Mouse (Mus musculus): ENCODE data around the gene Heatr6. TPM values are rescaled to one million over a fixed set of nuclear protein-coding genes. Genes with fewer than 3 reads are reported as not detected.

Heatr6 gene
- polyA plus RNA-seq, 1 experiment from 2014 or later, result 37.4 TPM

DNA sequence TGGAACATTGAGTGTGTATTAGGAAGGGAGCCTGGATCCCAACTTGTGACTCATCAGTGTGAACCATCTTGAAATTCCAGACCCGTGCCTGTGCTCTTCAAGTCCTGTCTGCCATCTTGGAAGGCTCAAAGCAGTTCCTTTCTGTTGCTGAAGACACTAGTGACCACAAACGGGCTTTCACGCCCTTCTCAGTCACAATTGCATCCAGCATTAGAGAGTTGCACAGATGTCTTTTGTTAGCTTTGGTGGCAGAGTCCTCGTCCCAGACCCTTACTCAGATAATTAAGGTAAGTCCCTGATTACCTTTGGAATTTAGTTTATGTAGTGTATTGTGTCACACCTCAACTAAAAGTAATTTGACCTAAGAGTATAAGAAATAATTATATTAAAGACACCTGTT is 15.5 kb downstream of the Heatr6 start:
- Histone ChIP-seq H3K4me1 (no peaks in the 10 kb centered on the region), H3K27ac (replicated peaks) (no peak overlapping the region), H3K9ac (replicated peaks) (no peak overlapping the region), H3K9me3 (no peaks in the 10 kb centered on the region), H3K4me3 (no peak overlapping the region), H3K4me2 (replicated peaks) (no peak overlapping the region), H3K27me3 (no peaks in the 10 kb centered on the region), H3K36me3 (peaks cover 97% of the 10 kb centered on the region)
- no peak for ATAC-seq (ENCODE audit: low FRiP score, low read depth)
- WGBS, result 91% methylated on average over 4 of the region's 4 CpGs

GRCm38 (mm10) chr11:83771014-83771413 is 17.5 kb downstream of the Heatr6 start:
- H3K27ac ChIP-seq (replicated peaks), result no peak overlapping the region
- no peaks in the 10 kb centered on the region for H3K27me3 ChIP-seq
- H3K4me2 ChIP-seq (replicated peaks), result no peak overlapping the region
- no peak overlapping the region for H3K9ac ChIP-seq (replicated peaks)
- H3K4me1 ChIP-seq, result no peaks in the 10 kb centered on the region
- WGBS, result 97% methylated on average over 7 of the region's 7 CpGs
- H3K36me3 ChIP-seq, result peaks cover 98% of the 10 kb centered on the region
- no peak for ATAC-seq (ENCODE audit: low FRiP score, low read depth)
- H3K4me3 ChIP-seq, result no peak overlapping the region
- H3K9me3 ChIP-seq, result no peaks in the 10 kb centered on the region

DNA sequence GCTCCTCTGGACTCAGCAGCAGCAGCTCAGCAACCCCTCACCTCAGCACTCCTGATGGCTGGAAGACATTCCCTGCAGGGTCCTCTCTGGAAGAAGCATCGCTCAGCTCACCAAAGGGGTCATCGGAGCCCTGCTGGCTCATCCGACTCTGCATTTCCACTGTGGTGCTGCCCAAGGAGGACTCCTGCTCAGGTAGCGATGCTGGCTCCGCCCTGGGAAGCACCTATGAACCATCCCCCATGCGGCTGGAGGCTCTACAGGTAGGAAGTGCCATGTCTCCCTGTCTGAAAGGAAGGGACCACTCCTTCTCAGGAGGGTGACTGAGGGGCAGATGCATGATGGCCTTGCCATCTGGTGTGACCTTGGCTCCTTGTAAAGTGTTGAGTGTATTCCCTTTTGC is 18.8 kb downstream of the Heatr6 start:
- 96% methylated on average over 6 of the region's 6 CpGs for WGBS
- Histone ChIP-seq H3K4me3 (no peak overlapping the region), H3K27me3 (no peaks in the 10 kb centered on the region), H3K9ac (replicated peaks) (no peak overlapping the region), H3K4me1 (no peaks in the 10 kb centered on the region), H3K27ac (replicated peaks) (no peak overlapping the region), H3K36me3 (peaks cover 98% of the 10 kb centered on the region), H3K4me2 (replicated peaks) (no peak overlapping the region), H3K9me3 (no peaks in the 10 kb centered on the region)
- no peak for ATAC-seq (ENCODE audit: low FRiP score, low read depth)

DNA sequence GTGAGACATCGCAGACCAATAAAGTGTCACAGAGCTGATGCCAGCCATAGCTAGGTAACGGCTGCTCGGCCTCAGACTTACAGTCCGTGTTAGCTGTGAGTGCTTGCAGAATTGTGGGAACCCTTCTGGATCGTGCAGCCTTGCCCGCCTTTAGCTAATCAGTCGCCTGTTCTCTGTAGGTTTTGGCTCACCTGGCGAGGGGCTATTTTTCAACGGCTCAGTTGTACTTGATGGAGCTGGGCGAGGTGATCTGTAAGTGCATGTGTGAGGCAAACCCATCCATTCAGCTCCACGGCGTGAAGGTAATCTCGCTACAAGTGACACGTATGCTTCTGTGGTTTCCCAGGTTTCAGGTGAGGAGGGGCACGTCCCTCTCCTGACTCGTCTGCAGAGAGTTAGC is 20.2 kb downstream of the Heatr6 start:
- H3K36me3 ChIP-seq, result peaks cover 96% of the 10 kb centered on the region
- no peak overlapping the region for H3K4me3 ChIP-seq
- H3K9ac ChIP-seq (replicated peaks), result no peak overlapping the region
- no peak for ATAC-seq (ENCODE audit: low FRiP score, low read depth)
- no peaks in the 10 kb centered on the region for H3K27me3 ChIP-seq
- H3K4me1 ChIP-seq, result no peaks in the 10 kb centered on the region
- H3K27ac ChIP-seq (replicated peaks), result no peak overlapping the region
- whole genome bisulfite sequencing, result 95% methylated on average over 16 of the region's 16 CpGs
- no peaks in the 10 kb centered on the region for H3K9me3 ChIP-seq
- no peak overlapping the region for H3K4me2 ChIP-seq (replicated peaks)

GRCm38 (mm10) chr11:83774324-83774723 is 20.8 kb downstream of the Heatr6 start:
- Histone ChIP-seq H3K4me1 (no peaks in the 10 kb centered on the region), H3K4me3 (no peak overlapping the region), H3K27ac (replicated peaks) (no peak overlapping the region), H3K4me2 (replicated peaks) (no peak overlapping the region), H3K27me3 (no peaks in the 10 kb centered on the region), H3K36me3 (peaks cover 96% of the 10 kb centered on the region), H3K9ac (replicated peaks) (no peak overlapping the region), H3K9me3 (no peaks in the 10 kb centered on the region)
- ATAC-seq (ENCODE audit: low FRiP score, low read depth), result no peak
- 96% methylated on average over 11 of the region's 11 CpGs for WGBS

GRCm38 (mm10) chr11:83776798-83777197 is 23.3 kb downstream of the Heatr6 start:
- no peak for ATAC-seq (ENCODE audit: low FRiP score, low read depth)
- Histone ChIP-seq H3K9me3 (no peaks in the 10 kb centered on the region), H3K9ac (replicated peaks) (no peak overlapping the region), H3K27me3 (no peaks in the 10 kb centered on the region), H3K36me3 (peaks cover 98% of the 10 kb centered on the region), H3K27ac (replicated peaks) (no peak overlapping the region), H3K4me3 (no peak overlapping the region), H3K4me1 (no peaks in the 10 kb centered on the region), H3K4me2 (replicated peaks) (no peak overlapping the region)
- 91% methylated on average over 8 of the region's 8 CpGs for WGBS

DNA sequence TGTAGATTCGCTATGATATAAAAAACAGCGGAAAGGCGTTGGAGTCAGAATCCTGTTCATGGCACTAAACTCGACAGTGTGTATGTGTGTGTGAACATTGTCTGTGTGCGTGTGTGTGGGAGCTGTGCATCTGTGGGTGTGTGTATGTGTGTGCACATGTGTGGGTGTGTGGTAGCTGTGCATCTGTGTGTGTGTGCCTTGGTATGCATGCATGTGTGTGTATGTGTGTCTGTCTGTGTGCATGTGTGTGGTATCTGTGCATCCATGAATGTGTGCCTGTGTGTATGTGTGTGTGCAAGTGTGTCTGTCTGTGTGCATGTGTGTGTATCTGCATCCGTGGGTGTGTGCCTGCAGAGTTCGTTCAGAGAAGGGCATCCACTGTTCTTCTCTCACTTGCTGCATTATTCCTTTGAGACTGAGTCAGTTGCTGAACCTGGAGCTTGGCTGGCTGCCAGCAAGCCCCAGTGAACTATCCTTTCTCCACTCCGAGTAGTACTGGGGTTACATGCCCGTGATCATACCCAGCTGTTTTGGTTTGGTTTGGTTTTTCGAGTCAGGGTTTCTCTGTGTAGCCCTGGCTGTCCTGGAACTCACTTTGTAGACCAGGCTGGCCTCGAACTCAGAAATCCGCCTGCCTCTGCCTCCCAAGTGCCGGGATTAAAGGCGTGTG is 30.6 kb downstream of the Heatr6 start:
- 92% methylated on average over 14 of the region's 14 CpGs for WGBS

DNA sequence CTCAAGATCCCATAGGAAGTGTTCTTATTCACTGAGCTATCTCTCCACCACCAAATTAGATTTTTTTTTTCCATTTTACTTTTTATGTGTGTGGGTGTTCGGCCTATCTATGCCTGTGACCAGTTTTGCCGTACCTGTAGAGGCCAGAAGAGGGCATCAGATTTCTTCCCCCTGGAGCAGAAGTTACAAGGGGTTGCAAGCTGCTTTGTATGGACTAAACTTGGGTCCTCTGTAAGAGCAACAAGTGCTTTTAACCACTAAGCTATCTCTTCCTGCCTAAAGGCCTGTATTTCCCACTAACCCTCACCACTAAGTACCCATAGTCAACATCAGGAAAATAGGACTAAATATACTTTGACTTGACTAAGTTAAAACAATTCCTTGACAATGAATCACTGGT is 31.2 kb downstream of the Heatr6 start:
- Histone ChIP-seq H3K4me1 (no peaks in the 10 kb centered on the region), H3K27me3 (no peaks in the 10 kb centered on the region), H3K9me3 (no peaks in the 10 kb centered on the region), H3K36me3 (peaks cover 42% of the 10 kb centered on the region), H3K27ac (replicated peaks) (no peak overlapping the region), H3K4me3 (no peak overlapping the region), H3K9ac (replicated peaks) (no peak overlapping the region), H3K4me2 (replicated peaks) (no peak overlapping the region)
- 90% methylated on average over 2 of the region's 2 CpGs for WGBS
- no peak for ATAC-seq (ENCODE audit: low FRiP score, low read depth)

More for the DNA sequence above, 30.6 kb downstream of the Heatr6 start:
- H3K9ac ChIP-seq (replicated peaks), result no peak overlapping the region
- H3K9me3 ChIP-seq, result no peaks in the 10 kb centered on the region
- no peak overlapping the region for H3K4me2 ChIP-seq (replicated peaks)
- H3K27ac ChIP-seq (replicated peaks), result no peak overlapping the region
- ATAC-seq (ENCODE audit: low FRiP score, low read depth), result no peak
- no peaks in the 10 kb centered on the region for H3K4me1 ChIP-seq
- peaks cover 48% of the 10 kb centered on the region for H3K36me3 ChIP-seq
- H3K4me3 ChIP-seq, result no peak overlapping the region
- no peaks in the 10 kb centered on the region for H3K27me3 ChIP-seq

DNA sequence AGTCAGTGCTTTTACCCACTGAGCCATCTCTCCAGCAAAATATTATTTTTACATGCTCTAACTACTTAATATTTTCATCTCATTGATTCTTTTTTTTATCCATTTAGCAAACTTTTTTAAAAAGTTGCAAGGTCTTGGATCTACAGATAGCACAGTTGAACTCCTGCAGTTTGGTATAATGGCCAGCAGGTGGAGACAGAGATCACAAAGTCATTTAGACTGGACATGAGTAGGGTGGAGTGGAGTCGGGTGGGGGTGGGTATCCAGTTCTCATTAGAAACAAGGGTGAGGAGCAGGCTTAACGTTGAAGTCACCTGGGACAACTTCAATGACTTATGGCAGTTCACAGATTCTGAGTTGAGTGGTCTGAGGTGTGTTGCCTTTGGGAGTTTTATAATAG is 31.9 kb downstream of the Heatr6 start:
- Histone ChIP-seq H3K9me3 (no peaks in the 10 kb centered on the region), H3K36me3 (peaks cover 35% of the 10 kb centered on the region), H3K4me2 (replicated peaks) (no peak overlapping the region), H3K27me3 (no peaks in the 10 kb centered on the region), H3K4me3 (no peak overlapping the region), H3K27ac (replicated peaks) (no peak overlapping the region), H3K4me1 (no peaks in the 10 kb centered on the region), H3K9ac (replicated peaks) (no peak overlapping the region)
- no peak; the same call in 1 of the 2 replicates for ATAC-seq (ENCODE audit: low FRiP score, low read depth)
- 18% methylated on average over 2 of the region's 2 CpGs for WGBS

- Histone ChIP-seq H3K9ac (replicated peaks) (no peak overlapping the region), H3K4me1 (no peaks in the 10 kb centered on the region), H3K4me2 (replicated peaks) (no peak overlapping the region), H3K4me3 (no peak overlapping the region), H3K27me3 (no peaks in the 10 kb centered on the region), H3K36me3 (peaks cover 21% of the 10 kb centered on the region), H3K27ac (replicated peaks) (no peak overlapping the region), H3K9me3 (no peaks in the 10 kb centered on the region)
- no peak for ATAC-seq (ENCODE audit: low FRiP score, low read depth)
- WGBS, result 90% methylated on average over 4 of the region's 4 CpGs
These were observed 33.3 kb downstream of the Heatr6 start for GRCm38 (mm10) chr11:83786835-83787234.

- WGBS, result 87% methylated on average over 15 of the region's 15 CpGs
- Histone ChIP-seq H3K4me2 (replicated peaks) (no peak overlapping the region), H3K9ac (replicated peaks) (no peak overlapping the region), H3K4me1 (no peaks in the 10 kb centered on the region), H3K4me3 (no peak overlapping the region), H3K27ac (replicated peaks) (no peak overlapping the region), H3K27me3 (no peaks in the 10 kb centered on the region), H3K9me3 (no peaks in the 10 kb centered on the region), H3K36me3 (peaks cover 16% of the 10 kb centered on the region)
- ATAC-seq (ENCODE audit: low FRiP score, low read depth), result no peak
These were observed 34.0 kb downstream of the Heatr6 start for GRCm38 (mm10) chr11:83787401-83788021.

DNA sequence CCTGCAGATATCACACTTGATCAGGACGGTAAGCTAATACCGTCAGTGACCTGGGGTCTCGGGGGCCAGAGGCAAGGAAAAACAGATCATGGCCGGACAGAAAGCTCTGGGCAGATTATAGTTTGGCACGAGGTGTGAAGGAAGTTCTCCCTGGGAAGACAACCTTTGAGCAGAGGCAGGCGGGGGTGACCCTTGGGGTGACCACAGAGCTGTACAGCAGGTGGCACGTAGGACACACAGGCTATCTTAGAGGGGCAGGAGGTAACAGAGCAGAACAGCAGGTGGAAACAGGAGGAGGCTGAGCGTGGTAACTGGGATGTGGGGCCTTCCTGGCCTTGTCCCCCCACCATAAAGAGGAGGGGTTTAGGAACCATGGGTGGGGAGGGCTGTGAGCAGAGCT is 34.8 kb downstream of the Heatr6 start:
- Histone ChIP-seq H3K4me1 (no peaks in the 10 kb centered on the region), H3K4me3 (no peak overlapping the region), H3K27me3 (no peaks in the 10 kb centered on the region), H3K36me3 (peaks cover 9% of the 10 kb centered on the region), H3K9ac (replicated peaks) (no peak overlapping the region), H3K4me2 (replicated peaks) (no peak overlapping the region), H3K27ac (replicated peaks) (no peak overlapping the region), H3K9me3 (no peaks in the 10 kb centered on the region)
- WGBS, result 82% methylated on average over 8 of the region's 8 CpGs
- ATAC-seq (ENCODE audit: low FRiP score, low read depth), result no peak

DNA sequence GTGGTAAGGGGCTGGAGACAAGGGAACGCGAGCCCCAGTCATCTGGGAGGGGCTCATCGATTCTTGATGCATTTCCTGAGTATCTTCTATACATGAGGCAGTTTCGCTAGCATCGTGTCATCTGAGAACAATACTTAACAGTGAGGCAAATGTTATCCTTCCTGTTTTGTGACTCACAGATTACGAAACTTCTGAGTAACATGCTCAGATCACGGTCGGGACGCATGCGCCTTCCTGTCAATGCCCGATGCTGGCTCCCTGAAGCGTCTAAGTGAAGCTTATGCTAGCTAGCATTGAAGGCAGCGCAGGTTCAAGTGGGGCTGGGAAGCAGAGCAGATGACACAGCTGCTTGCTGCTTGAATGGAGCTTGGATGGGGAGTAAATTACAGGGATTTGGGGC is 35.8 kb downstream of the Heatr6 start:
- Histone ChIP-seq H3K4me2 (replicated peaks) (no peak overlapping the region), H3K9me3 (no peaks in the 10 kb centered on the region), H3K36me3 (no peaks in the 10 kb centered on the region), H3K4me1 (no peaks in the 10 kb centered on the region), H3K4me3 (no peak overlapping the region), H3K27ac (replicated peaks) (no peak overlapping the region), H3K27me3 (no peaks in the 10 kb centered on the region), H3K9ac (replicated peaks) (no peak overlapping the region)
- WGBS, result 81% methylated on average over 13 of the region's 13 CpGs
- ATAC-seq (ENCODE audit: low FRiP score, low read depth), result no peak
